Mouse (Mus musculus) heart, postnatal 0 days (tissue): ENCODE data around the gene Slc25a45.

Source experiments
- CTCF ChIP-seq: IDR thresholded peaks from 2 replicates; pipeline ENCODE4 v1.5.1; 2016; ENCODE audit warnings: antibody characterized with exemption, control low read depth, low read depth
- EP300 ChIP-seq: IDR thresholded peaks from 2 replicates; pipeline ENCODE4 v1.6.1; 2016; ENCODE audit warnings: antibody characterized with exemption, low read depth

DNA sequence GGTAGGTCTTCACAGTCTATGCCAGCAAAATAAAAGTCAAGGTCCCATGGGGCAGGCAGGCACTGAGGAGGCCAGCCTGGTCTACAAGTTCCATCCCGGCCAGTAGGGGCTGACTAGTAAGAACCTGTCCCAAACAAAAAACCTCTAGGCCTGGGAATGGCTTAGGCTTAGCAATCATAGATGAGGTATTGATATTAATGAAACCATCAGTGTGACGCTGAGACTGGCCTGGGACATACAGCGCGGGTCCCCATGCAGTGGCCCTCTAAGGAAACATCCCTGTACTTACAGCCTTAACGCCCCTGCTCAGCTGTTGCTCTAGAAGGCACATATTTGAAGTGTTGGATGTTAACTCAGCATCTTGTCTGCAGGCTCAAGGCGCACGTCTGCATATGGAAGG is 48.7 kb upstream of the Slc25a45 start:
- TF ChIP-seq CTCF (no peak), EP300 (no peak)
